Mouse (Mus musculus) kidney, adult 2 months (tissue): ENCODE results near the gene Cbarp.

Source experiments
- CTCF ChIP-seq: fragments of 200-500 bp; conservative IDR thresholded peaks from 2 replicates; pipeline ENCODE4 v1.5.1; 2011; ENCODE audit warnings: low read depth, mild to moderate bottlenecking, control low read depth, low read length, moderate library complexity, mixed read lengths; ENCODE audit not compliant: insufficient read depth, insufficient read length
- POLR2A ChIP-seq: fragments of 200-500 bp; IDR thresholded peaks from one replicate; pipeline ENCODE4 v1.6.1; 2011; ENCODE audit warnings: low read depth, low read length, control low read depth

DNA sequence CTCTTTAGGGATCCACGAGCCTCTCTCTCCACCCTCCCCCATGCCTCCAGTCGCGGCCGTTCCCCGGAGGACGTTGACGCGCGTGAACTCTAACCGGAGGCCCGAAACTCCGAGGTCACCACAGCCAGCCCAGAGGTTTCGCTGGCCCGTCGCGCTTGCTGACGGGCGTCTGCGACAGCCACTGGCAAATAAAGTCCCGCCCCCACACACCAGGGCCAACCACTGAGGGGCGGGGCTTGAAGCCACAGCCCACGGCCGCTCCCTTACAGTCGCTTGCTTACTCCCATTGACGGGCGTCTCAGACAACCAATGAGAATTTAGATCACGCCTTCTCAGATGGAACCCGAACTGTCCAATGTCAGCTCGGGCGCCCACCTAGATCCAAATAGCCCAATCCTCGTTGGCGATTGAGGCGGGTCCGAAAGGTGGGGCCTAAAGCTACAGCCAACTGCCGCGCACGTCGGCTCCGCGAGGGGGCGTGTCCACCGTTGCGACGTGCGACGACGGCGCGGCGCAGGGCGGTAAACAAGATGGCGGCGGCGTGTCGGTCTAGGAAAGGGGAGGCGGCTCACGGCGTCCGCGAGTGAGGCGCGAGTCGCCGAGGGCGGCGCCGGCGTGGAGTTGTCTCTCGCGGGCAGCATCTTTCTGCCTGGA is 25.2 kb downstream of the Cbarp start, which contains the start of gene Stk11:
- TF ChIP-seq POLR2A = peak; percentile 44
- no peak for TF ChIP-seq CTCF
